Mouse (Mus musculus) spleen, adult 2 months (tissue): ENCODE results near the gene Ears2.

Experiments
- CTCF ChIP-seq: fragments of 200-500 bp; IDR thresholded peaks from 2 replicates; pipeline ENCODE4 v1.5.1; 2011; ENCODE audit warnings: mild to moderate bottlenecking, inconsistent platforms; ENCODE audit not compliant: insufficient read depth, insufficient read length, insufficient replicate concordance; ENCODE audit errors: extremely low read depth
- POLR2A ChIP-seq: fragments of 200-500 bp; IDR thresholded peaks from 2 replicates; pipeline ENCODE4 v1.6.1; 2011; ENCODE audit warnings: low read depth, low read length, inconsistent platforms

DNA sequence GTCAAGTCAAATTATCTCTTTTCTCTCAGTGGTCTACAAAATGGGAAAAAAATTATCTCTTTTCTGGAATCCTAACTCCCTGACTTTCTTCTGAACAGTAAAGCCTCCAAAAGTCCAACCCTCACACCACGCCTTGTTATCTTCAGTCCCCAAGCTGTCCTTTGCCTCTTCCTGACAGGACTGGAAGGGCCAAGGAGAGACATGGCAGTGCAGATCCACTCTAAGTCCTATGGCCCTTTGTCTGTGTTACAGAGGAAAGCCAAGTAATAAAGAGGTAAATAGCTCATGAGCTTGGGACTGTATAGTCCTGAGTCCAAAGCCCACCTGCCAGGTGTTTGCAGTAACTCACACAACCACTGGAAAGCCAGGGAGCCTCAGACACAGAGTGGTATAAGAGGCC is 21.4 kb downstream of the Ears2 start:
- TF ChIP-seq CTCF (no peak), POLR2A (no peak)
